Mouse (Mus musculus) G1E (cell line): Measurements from ENCODE around the gene Doc2a. TPM values are rescaled to one million over a fixed set of nuclear protein-coding genes. Genes with fewer than 3 reads are reported as not detected.

ENCODE experiments used
- ATAC-seq: 2 replicates; pipeline ENCODE4 v1.8.0; 2016; ENCODE audit warnings: mild to moderate bottlenecking; ENCODE audit not compliant: insufficient number of reproducible peaks, poor library complexity, low FRiP score, severe bottlenecking; ENCODE audit errors: extremely low read depth
- DNase-seq: peaks from one replicate; pipeline ENCODE4 v3.0.0; 2012; ENCODE audit warnings: low spot score
- H3K27me3 ChIP-seq: 2 replicates; pipeline ENCODE4 v1.6.1; 2012; ENCODE audit warnings: mild to moderate bottlenecking, low read length, inconsistent platforms; ENCODE audit not compliant: insufficient read depth
- H3K36me3 ChIP-seq: replicated peaks from 2 replicates; pipeline ENCODE3; 2012; ENCODE audit warnings: mild to moderate bottlenecking, inconsistent platforms
- H3K4me1 ChIP-seq: 2 replicates; pipeline ENCODE4 v1.6.1; 2012; ENCODE audit warnings: low read depth, low read length, inconsistent platforms, mixed read lengths; ENCODE audit not compliant: insufficient read depth
- H3K4me3 ChIP-seq: 2 replicates; pipeline ENCODE4 v1.5.1; 2012; ENCODE audit warnings: low read depth, mild to moderate bottlenecking, inconsistent platforms, low read length, moderate library complexity, mixed read lengths
- H3K9me3 ChIP-seq: replicated peaks from 2 replicates; pipeline ENCODE4 v1.6.1; 2012; ENCODE audit warnings: inconsistent platforms
- CTCF ChIP-seq: IDR thresholded peaks from 2 replicates; pipeline ENCODE4 v1.5.1; 2012; ENCODE audit warnings: low read depth, low read length, inconsistent platforms, mixed read lengths
- GATA1 ChIP-seq: IDR thresholded peaks from 2 replicates; pipeline ENCODE4 v1.6.1; 2012; ENCODE audit warnings: borderline replicate concordance, low read length, inconsistent platforms, mixed read lengths
- GATA2 ChIP-seq: IDR thresholded peaks from 2 replicates; pipeline ENCODE4 v1.6.1; 2012; ENCODE audit warnings: low read depth, low read length, inconsistent platforms, borderline replicate concordance
- POLR2AphosphoS5 ChIP-seq: IDR thresholded peaks from 2 replicates; pipeline ENCODE4 v1.6.1; 2012; ENCODE audit warnings: low read depth, low read length, inconsistent platforms; ENCODE audit not compliant: insufficient replicate concordance
- TAL1 ChIP-seq: conservative IDR thresholded peaks from 2 replicates; pipeline ENCODE4 v1.6.1; 2012; ENCODE audit warnings: low read depth, low read length, inconsistent platforms, mixed read lengths
- polyA plus RNA-seq: library from polyadenylated mRNA; stranded (reverse); fragments of >175 nt; gene quantifications from 2 replicates; pipeline ENCODE4 v1.2.3, GENCODE M21; 2012
- total RNA-seq, 2 experiments: library from RNA; stranded (forward) in 1 of 2; stranded (reverse) in 1 of 2; fragments of 200-1000 nt in 1 of 2; fragments of >200 nt in 1 of 2; fragmentation: Nextera tagmentation in 1 of 2; gene quantifications; 2 replicates each; pipeline ENCODE4 v1.2.3; 2014 to 2017

Gene Doc2a
- total and polyA plus RNA-seq, 3 experiments, result 0.11 TPM; not detected in 2

GRCm38 (mm10) chr7:126851192-126851591 lies 4.0 kb downstream of the Doc2a start:
- no peaks in the 10 kb centered on the region for H3K9me3 ChIP-seq
- H3K4me1 ChIP-seq, result peaks cover 46% of the 10 kb centered on the region
- no peak overlapping the region for H3K4me3 ChIP-seq
- DNase-seq (no peak), ATAC-seq (no peak)
- TF ChIP-seq CTCF (no peak), GATA1 (no peak), TAL1 (no peak), GATA2 (no peak), POLR2AphosphoS5 (no peak)
- H3K27me3 ChIP-seq, result peaks cover 41% of the 10 kb centered on the region
- H3K36me3 ChIP-seq, result peaks cover 61% of the 10 kb centered on the region

GRCm38 (mm10) chr7:126853454-126853853 lies 6.2 kb downstream of the Doc2a start:
- ATAC-seq (no peak), DNase-seq (no peak)
- peaks cover 55% of the 10 kb centered on the region for H3K4me1 ChIP-seq
- TF ChIP-seq GATA1 (no peak), POLR2AphosphoS5 (no peak), CTCF (no peak), GATA2 (no peak), TAL1 (no peak)
- H3K27me3 ChIP-seq, result peaks cover 19% of the 10 kb centered on the region
- H3K36me3 ChIP-seq, result peaks cover 83% of the 10 kb centered on the region
- no peaks in the 10 kb centered on the region for H3K9me3 ChIP-seq
- H3K4me3 ChIP-seq, result no peak overlapping the region

GRCm38 (mm10) chr7:126855641-126856040 lies 8.4 kb downstream of the Doc2a start:
- peaks cover 100% of the 10 kb centered on the region for H3K36me3 ChIP-seq
- TF ChIP-seq CTCF (no peak), GATA1 (no peak), TAL1 (no peak), GATA2 (no peak), POLR2AphosphoS5 (no peak)

GRCm38 (mm10) chr7:126856741-126857420 lies 9.7 kb downstream of the Doc2a start:
- DNase-seq, result no peak
- no peak for TF ChIP-seq GATA2
- no peak for TF ChIP-seq TAL1
- H3K4me1 ChIP-seq, result peaks cover 83% of the 10 kb centered on the region

More at GRCm38 (mm10) chr7:126855641-126856040, 8.4 kb downstream of the Doc2a start:
- Histone ChIP-seq H3K27me3 (no peaks in the 10 kb centered on the region), H3K9me3 (no peaks in the 10 kb centered on the region), H3K4me3 (no peak overlapping the region), H3K4me1 (peaks cover 76% of the 10 kb centered on the region)
- ATAC-seq (no peak), DNase-seq (no peak)

GRCm38 (mm10) chr7:126860987-126861386 lies 13.8 kb downstream of the Doc2a start:
- Histone ChIP-seq H3K4me3 (peak overlapping the region; percentile 75), H3K9me3 (0 out of 2 replicates have a peak, but pooled peaks cover 3% of the 10 kb centered on the region), H3K27me3 (no peaks in the 10 kb centered on the region), H3K36me3 (peaks cover 84% of the 10 kb centered on the region), H3K4me1 (peaks cover 83% of the 10 kb centered on the region)
- no peak for TF ChIP-seq CTCF
- no peak for TF ChIP-seq GATA1
- no peak for TF ChIP-seq TAL1
- no peak for TF ChIP-seq POLR2AphosphoS5
- TF ChIP-seq GATA2, result no peak
- ATAC-seq (no peak), DNase-seq (no peak)

More at GRCm38 (mm10) chr7:126856741-126857420, 9.7 kb downstream of the Doc2a start:
- no peak for ATAC-seq
- H3K4me3 ChIP-seq, result peak overlapping the region; percentile 36; the same call in 1 of the 2 replicates
- no peaks in the 10 kb centered on the region for H3K9me3 ChIP-seq
- H3K27me3 ChIP-seq, result no peaks in the 10 kb centered on the region
- H3K36me3 ChIP-seq, result peaks cover 93% of the 10 kb centered on the region

- peak within 1 kb of the TSS; percentile 75 for H3K4me3 ChIP-seq
- 0 out of 2 replicates have a peak, but pooled peaks cover 3% of the 10 kb centered on the region for H3K9me3 ChIP-seq
- peak; percentile 81 for ATAC-seq
- no peaks in the 10 kb centered on the region for H3K27me3 ChIP-seq
- peak; percentile 93 for DNase-seq
- H3K4me1 ChIP-seq, result peaks cover 82% of the 10 kb centered on the region
- TF ChIP-seq CTCF, result no peak
- no peak for TF ChIP-seq GATA2
- no peak for TF ChIP-seq TAL1
- no peak for TF ChIP-seq GATA1
- no peak for TF ChIP-seq POLR2AphosphoS5
- H3K36me3 ChIP-seq, result peaks cover 84% of the 10 kb centered on the region
Observed at GRCm38 (mm10) chr7:126861429-126862130, 14.4 kb downstream of the Doc2a start, which contains the start of gene Hirip3. Gene Hirip3, plus strand, starts transcription at chr7:126861972.
